Mouse (Mus musculus): ENCODE data around the gene Xpo6.

The Xpo6 gene

GRCm38 (mm10) chr7:126194175-126194574, 6.1 kb downstream of the Xpo6 start:
- DNase-seq (ENCODE audit: low spot score in 2 of 2) = no peak

- no peak for DNase-seq (ENCODE audit: low spot score in 2 of 2)
These were observed 8.8 kb downstream of the Xpo6 start for GRCm38 (mm10) chr7:126191471-126191870.

GRCm38 (mm10) chr7:126189517-126189916, 10.8 kb downstream of the Xpo6 start:
- DNase-seq (ENCODE audit: low spot score in 2 of 2) = no peak

GRCm38 (mm10) chr7:126185999-126186398, 14.3 kb downstream of the Xpo6 start:
- no peak for DNase-seq (ENCODE audit: low spot score in 2 of 2)

- no peak for DNase-seq (ENCODE audit: low spot score in 2 of 2)
These were observed 16.7 kb downstream of the Xpo6 start for GRCm38 (mm10) chr7:126183583-126183982.

- no peak for DNase-seq (ENCODE audit: low spot score in 2 of 2)
These were observed 18.8 kb downstream of the Xpo6 start for GRCm38 (mm10) chr7:126181487-126181886.

- no peak for DNase-seq (ENCODE audit: low spot score in 2 of 2)
These were observed 19.3 kb downstream of the Xpo6 start for GRCm38 (mm10) chr7:126180956-126181355.

GRCm38 (mm10) chr7:126178804-126179203, 21.5 kb downstream of the Xpo6 start:
- DNase-seq (ENCODE audit: low spot score in 2 of 2) = no peak

- DNase-seq (ENCODE audit: low spot score in 2 of 2) = no peak
These were observed 24.3 kb downstream of the Xpo6 start for GRCm38 (mm10) chr7:126175999-126176398.

GRCm38 (mm10) chr7:126175456-126175855, 24.8 kb downstream of the Xpo6 start:
- DNase-seq (ENCODE audit: low spot score in 2 of 2) = no peak

- DNase-seq (ENCODE audit: low spot score in 2 of 2) = no peak
These were observed 25.4 kb downstream of the Xpo6 start for GRCm38 (mm10) chr7:126174863-126175262.

GRCm38 (mm10) chr7:126172001-126172400, 28.3 kb downstream of the Xpo6 start:
- no peak for DNase-seq (ENCODE audit: low spot score in 2 of 2)

- DNase-seq (ENCODE audit: low spot score in 2 of 2) = no peak
These were observed 31.7 kb downstream of the Xpo6 start for GRCm38 (mm10) chr7:126168584-126168983.

- no peak for DNase-seq (ENCODE audit: low spot score in 2 of 2)
These were observed 32.9 kb downstream of the Xpo6 start for GRCm38 (mm10) chr7:126167426-126167825.

- DNase-seq (ENCODE audit: low spot score in 2 of 2) = no peak
These were observed 33.7 kb downstream of the Xpo6 start for GRCm38 (mm10) chr7:126166571-126166970.

GRCm38 (mm10) chr7:126158238-126158637, 42.1 kb downstream of the Xpo6 start:
- DNase-seq (ENCODE audit: low spot score in 2 of 2) = no peak

GRCm38 (mm10) chr7:126155746-126156145, 44.6 kb downstream of the Xpo6 start:
- DNase-seq (ENCODE audit: low spot score in 2 of 2) = no peak

- no peak for DNase-seq (ENCODE audit: low spot score in 2 of 2)
These were observed 45.6 kb downstream of the Xpo6 start for GRCm38 (mm10) chr7:126154731-126155130.

GRCm38 (mm10) chr7:126152324-126152723, 48.0 kb downstream of the Xpo6 start:
- DNase-seq (ENCODE audit: low spot score in 2 of 2) = no peak

- DNase-seq (ENCODE audit: low spot score in 2 of 2) = no peak
These were observed 54.1 kb downstream of the Xpo6 start for GRCm38 (mm10) chr7:126146156-126146555.

- no peak for DNase-seq (ENCODE audit: low spot score in 2 of 2)
These were observed 55.9 kb downstream of the Xpo6 start for GRCm38 (mm10) chr7:126144364-126144763.

GRCm38 (mm10) chr7:126137850-126138249, 62.5 kb downstream of the Xpo6 start:
- no peak for DNase-seq (ENCODE audit: low spot score in 2 of 2)

- DNase-seq (ENCODE audit: low spot score in 2 of 2) = no peak
These were observed 64.9 kb downstream of the Xpo6 start for GRCm38 (mm10) chr7:126135391-126135790.

- no peak for DNase-seq (ENCODE audit: low spot score in 2 of 2)
These were observed 65.5 kb downstream of the Xpo6 start for GRCm38 (mm10) chr7:126134634-126135321.

Measured in cerebellum, postnatal 4 days (tissue).